Mouse (Mus musculus) liver, adult 2 months (tissue): ENCODE measurements around the gene S100a3.

ENCODE experiments used
- CTCF ChIP-seq: fragments of 200-500 bp; IDR thresholded peaks from 2 replicates; pipeline ENCODE4 v1.5.1; 2011; ENCODE audit warnings: low read depth, low read length, control low read depth
- POLR2A ChIP-seq: fragments of 200-500 bp; IDR thresholded peaks from 2 replicates; pipeline ENCODE4 v1.6.1; 2011; ENCODE audit warnings: low read length, control low read depth; ENCODE audit not compliant: insufficient read depth; ENCODE audit errors: extremely low read depth

GRCm38 (mm10) chr3:90537141-90537904 lies 23.1 kb upstream of the S100a3 start, which contains the start of gene S100a16:
- peak; percentile 54; the same call in 1 of the 2 replicates for TF ChIP-seq POLR2A
- TF ChIP-seq CTCF = no peak
